Mouse (Mus musculus) brain, embryonic 14.5 days (tissue): ENCODE measurements around the gene Stard13. TPM values are rescaled to one million over a fixed set of nuclear protein-coding genes. Genes with fewer than 3 reads are reported as not detected.

Experiments used
- DNase-seq: peaks from one replicate; pipeline ENCODE4 v3.0.0-alpha.2; 2011; ENCODE audit warnings: low read depth
- CTCF ChIP-seq: fragments of 200-500 bp; IDR thresholded peaks from 2 replicates; pipeline ENCODE4 v1.5.1; 2012; ENCODE audit warnings: inconsistent platforms, mild to moderate bottlenecking, moderate library complexity, borderline replicate concordance; ENCODE audit not compliant: insufficient read depth, insufficient read length; ENCODE audit errors: extremely low read depth
- POLR2A ChIP-seq: fragments of 200-500 bp; IDR thresholded peaks from 2 replicates; pipeline ENCODE4 v1.6.1; 2012; ENCODE audit warnings: mild to moderate bottlenecking, inconsistent platforms, borderline replicate concordance; ENCODE audit not compliant: poor library complexity, insufficient read depth, insufficient read length, severe bottlenecking; ENCODE audit errors: extremely low read depth
- polyA plus RNA-seq: library from polyadenylated mRNA; depleted of rRNA; stranded (reverse); fragments of >200 nt; gene quantifications from 2 replicates; pipeline ENCODE4 v1.2.3, GENCODE M21; 2012

The Stard13 gene
- polyA plus RNA-seq, 1 experiment = 6.6 TPM

- no peak for TF ChIP-seq POLR2A
- TF ChIP-seq CTCF = no peak
- no peak for DNase-seq
Measured at GRCm38 (mm10) chr5:151133744-151134143, 99.9 kb downstream of the Stard13 start.

GRCm38 (mm10) chr5:151129762-151130161, 103.9 kb downstream of the Stard13 start:
- DNase-seq = no peak
- TF ChIP-seq CTCF = no peak
- no peak for TF ChIP-seq POLR2A

- no peak for DNase-seq
- TF ChIP-seq CTCF = no peak
Measured at GRCm38 (mm10) chr5:151127298-151127717, 106.3 kb downstream of the Stard13 start.

GRCm38 (mm10) chr5:151126608-151127005, 107.0 kb downstream of the Stard13 start:
- no peak for TF ChIP-seq POLR2A
- DNase-seq = no peak

GRCm38 (mm10) chr5:151125985-151126607, 107.5 kb downstream of the Stard13 start:
- no peak for DNase-seq
- no peak for TF ChIP-seq POLR2A
- no peak for TF ChIP-seq CTCF

GRCm38 (mm10) chr5:151117846-151118245, 115.8 kb downstream of the Stard13 start:
- TF ChIP-seq POLR2A (no peak), CTCF (no peak)
- DNase-seq = no peak

GRCm38 (mm10) chr5:151116192-151116887, 117.3 kb downstream of the Stard13 start:
- TF ChIP-seq CTCF (no peak), POLR2A (no peak)
- DNase-seq = no peak

- no peak for TF ChIP-seq POLR2A
- TF ChIP-seq CTCF = no peak
Measured at GRCm38 (mm10) chr5:151112743-151113142, 120.9 kb downstream of the Stard13 start.

GRCm38 (mm10) chr5:151111080-151111871, 122.4 kb downstream of the Stard13 start:
- TF ChIP-seq CTCF (no peak), POLR2A (no peak)
- no peak for DNase-seq

More at GRCm38 (mm10) chr5:151112743-151113142, 120.9 kb downstream of the Stard13 start:
- DNase-seq = no peak

GRCm38 (mm10) chr5:151110461-151110908, 123.2 kb downstream of the Stard13 start:
- no peak for TF ChIP-seq POLR2A
- no peak for TF ChIP-seq CTCF
- DNase-seq = no peak

- TF ChIP-seq CTCF (no peak), POLR2A (no peak)
Measured at GRCm38 (mm10) chr5:151109822-151110221, 123.8 kb downstream of the Stard13 start.

More at GRCm38 (mm10) chr5:151109822-151110221, 123.8 kb downstream of the Stard13 start:
- no peak for DNase-seq
